Mouse (Mus musculus) heart, postnatal 0 days (tissue): Measurements from ENCODE around the gene Atp6v1e2.

Experiments
- CTCF ChIP-seq: IDR thresholded peaks from 2 replicates; pipeline ENCODE4 v1.5.1; 2016; ENCODE audit warnings: antibody characterized with exemption, control low read depth, low read depth
- EP300 ChIP-seq: IDR thresholded peaks from 2 replicates; pipeline ENCODE4 v1.6.1; 2016; ENCODE audit warnings: antibody characterized with exemption, low read depth

DNA sequence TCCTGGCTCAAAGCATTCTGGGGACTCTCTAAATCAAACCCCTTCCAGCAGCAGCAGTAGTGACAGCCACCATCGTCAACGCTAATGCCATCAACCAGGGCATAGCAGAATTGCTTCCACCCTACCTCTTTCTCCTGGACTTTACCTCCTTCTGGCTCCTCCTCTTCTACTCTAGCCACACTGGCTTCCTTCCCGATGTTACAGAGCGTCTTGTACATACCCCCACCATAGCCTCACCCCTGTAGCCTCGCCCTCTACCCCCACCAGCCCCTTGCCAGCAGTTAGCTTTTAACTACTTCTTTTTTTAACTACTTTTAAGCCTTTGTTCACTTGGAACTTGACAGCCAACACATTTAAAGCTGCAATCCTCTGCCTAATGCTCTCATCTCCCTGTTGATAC lies 47.9 kb downstream of the Atp6v1e2 start:
- TF ChIP-seq CTCF (no peak), EP300 (no peak)
